Mouse (Mus musculus): Measurements from ENCODE around the gene Sumo3. TPM values are rescaled to one million over a fixed set of nuclear protein-coding genes. Genes with fewer than 3 reads are reported as not detected.
A peak's percentile ranks its signal among the peaks of the same experiment; 100 is the strongest.

Sumo3 gene
- polyA plus RNA-seq (2012; rRNA removed) (466 and 472 TPM in 2 replicates), polyA plus RNA-seq (2014; fragmentation: Nextera tagmentation; extraction: Ambion mirVana) (328 and 351 TPM in 2 replicates)

- Histone ChIP-seq H3K36me3 (ENCODE audit: control insufficient read depth, insufficient read depth, low read length) (peaks cover 29% of the 10 kb centered on the region), H3K9me3 (ENCODE audit: control insufficient read depth, low read length) (no peaks in the 10 kb centered on the region), H3K4me3 (replicated peaks; ENCODE audit: low read length) (peak within 1 kb of the TSS; percentile 77), H3K9ac (ENCODE audit: low read depth, low read length, severe bottlenecking) (peak within 1 kb of the TSS; percentile 90), H3K4me1 (ENCODE audit: control insufficient read depth, insufficient read depth, low read length) (peaks cover 14% of the 10 kb centered on the region), H3K4me2 (replicated peaks; ENCODE audit: low read depth, low read length, severe bottlenecking) (peak within 1 kb of the TSS; percentile 91), H3K27ac (replicated peaks; ENCODE audit: low read depth, low read length) (peak within 1 kb of the TSS; percentile 98), H3K27me3 (ENCODE audit: control insufficient read depth, insufficient read depth, low read length) (no peaks in the 10 kb centered on the region)
- DNase-seq (ENCODE audit: low spot score) (peak; percentile 82), ATAC-seq (ENCODE audit: low FRiP score, low read depth) (peak; percentile 90)
- peak; percentile 71; the same call in 1 of the 2 replicates for TF ChIP-seq POLR2A (IDR thresholded peaks at IDR 0.05; ENCODE audit: borderline replicate concordance, extremely low read depth, insufficient read depth, insufficient read length)
- 2% methylated on average over 91 of the region's 119 CpGs for WGBS
Observed at GRCm38 (mm10) chr10:77605908-77606826, at the start of gene Sumo3, which contains the start of gene Gm49325. Sumo3 (plus strand) TSS chr10:77606097. Gm49325 (plus strand) TSS chr10:77606197.

- H3K9ac ChIP-seq (ENCODE audit: low read depth, low read length, severe bottlenecking), result no peak overlapping the region
- no peaks in the 10 kb centered on the region for H3K27me3 ChIP-seq (ENCODE audit: control insufficient read depth, insufficient read depth, low read length)
- no peak overlapping the region for H3K4me2 ChIP-seq (replicated peaks; ENCODE audit: low read depth, low read length, severe bottlenecking)
- no peaks in the 10 kb centered on the region for H3K9me3 ChIP-seq (ENCODE audit: control insufficient read depth, low read length)
- no peaks in the 10 kb centered on the region for H3K4me1 ChIP-seq (ENCODE audit: control insufficient read depth, insufficient read depth, low read length)
- no peak for DNase-seq (ENCODE audit: low spot score)
- H3K4me3 ChIP-seq (replicated peaks; ENCODE audit: low read length), result no peak overlapping the region
- no peaks in the 10 kb centered on the region for H3K36me3 ChIP-seq (ENCODE audit: control insufficient read depth, insufficient read depth, low read length)
- 89% methylated on average over 7 of the region's 7 CpGs for WGBS
- no peak for ATAC-seq (ENCODE audit: low FRiP score, low read depth)
- H3K27ac ChIP-seq (replicated peaks; ENCODE audit: low read depth, low read length), result no peak overlapping the region
- TF ChIP-seq POLR2A (IDR thresholded peaks at IDR 0.05; ENCODE audit: borderline replicate concordance, extremely low read depth, insufficient read depth, insufficient read length), result no peak
Observed at GRCm38 (mm10) chr10:77556631-77557030, 49.3 kb upstream of the Sumo3 start.

DNA sequence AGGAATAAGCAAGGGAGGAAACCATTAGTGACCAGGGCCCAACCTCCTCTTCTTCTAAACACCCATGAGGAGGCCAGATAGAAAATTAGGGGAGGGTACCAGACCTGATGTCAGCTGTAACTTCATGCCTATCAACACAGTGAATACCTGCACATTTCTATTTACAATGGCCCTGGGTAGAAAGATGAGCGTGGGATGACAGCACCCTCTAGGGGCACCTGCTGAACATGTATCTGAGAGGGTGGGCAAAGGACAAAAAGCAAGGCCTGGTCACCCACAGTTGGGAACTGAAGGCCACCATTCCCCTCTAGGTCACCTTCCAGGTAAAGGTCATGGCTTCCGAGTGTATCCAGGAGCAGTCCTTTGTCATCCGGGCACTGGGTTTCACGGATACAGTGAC is 48.3 kb upstream of the Sumo3 start:
- H3K36me3 ChIP-seq (ENCODE audit: control insufficient read depth, insufficient read depth, low read length), result no peaks in the 10 kb centered on the region
- no peaks in the 10 kb centered on the region for H3K9me3 ChIP-seq (ENCODE audit: control insufficient read depth, low read length)
- no peak overlapping the region for H3K4me2 ChIP-seq (replicated peaks; ENCODE audit: low read depth, low read length, severe bottlenecking)
- DNase-seq (ENCODE audit: low spot score) (no peak), ATAC-seq (ENCODE audit: low FRiP score, low read depth) (no peak)
- H3K27me3 ChIP-seq (ENCODE audit: control insufficient read depth, insufficient read depth, low read length), result no peaks in the 10 kb centered on the region
- TF ChIP-seq POLR2A (IDR thresholded peaks at IDR 0.05; ENCODE audit: borderline replicate concordance, extremely low read depth, insufficient read depth, insufficient read length), result no peak
- H3K27ac ChIP-seq (replicated peaks; ENCODE audit: low read depth, low read length), result no peak overlapping the region
- no peak overlapping the region for H3K4me3 ChIP-seq (replicated peaks; ENCODE audit: low read length)
- no peaks in the 10 kb centered on the region for H3K4me1 ChIP-seq (ENCODE audit: control insufficient read depth, insufficient read depth, low read length)
- 93% methylated on average over 4 of the region's 4 CpGs for WGBS
- H3K9ac ChIP-seq (ENCODE audit: low read depth, low read length, severe bottlenecking), result no peak overlapping the region

DNA sequence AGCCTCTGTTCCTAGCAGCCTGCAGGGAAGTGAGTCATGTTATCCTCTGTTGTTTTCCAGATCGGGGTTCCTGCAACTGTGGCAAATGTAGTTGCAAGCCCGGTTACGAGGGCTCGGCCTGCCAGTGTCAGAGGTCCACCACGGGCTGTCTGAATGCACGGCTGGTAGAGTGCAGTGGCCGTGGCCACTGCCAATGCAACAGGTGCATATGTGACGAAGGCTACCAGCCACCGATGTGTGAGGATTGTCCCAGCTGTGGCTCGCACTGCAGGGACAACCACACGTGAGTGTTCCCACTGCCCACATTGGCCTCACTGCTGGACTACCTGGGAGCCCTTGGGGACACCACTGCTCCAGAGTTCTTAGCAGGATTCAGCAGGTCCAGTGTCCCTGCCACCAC is 45.8 kb upstream of the Sumo3 start:
- H3K27ac ChIP-seq (replicated peaks; ENCODE audit: low read depth, low read length), result no peak overlapping the region
- DNase-seq (ENCODE audit: low spot score) (no peak), ATAC-seq (ENCODE audit: low FRiP score, low read depth) (no peak)
- no peak for TF ChIP-seq POLR2A (IDR thresholded peaks at IDR 0.05; ENCODE audit: borderline replicate concordance, extremely low read depth, insufficient read depth, insufficient read length)
- WGBS, result 83% methylated on average over 11 of the region's 11 CpGs
- H3K27me3 ChIP-seq (ENCODE audit: control insufficient read depth, insufficient read depth, low read length), result no peaks in the 10 kb centered on the region
- H3K4me3 ChIP-seq (replicated peaks; ENCODE audit: low read length), result no peak overlapping the region
- H3K9me3 ChIP-seq (ENCODE audit: control insufficient read depth, low read length), result no peaks in the 10 kb centered on the region
- no peak overlapping the region for H3K4me2 ChIP-seq (replicated peaks; ENCODE audit: low read depth, low read length, severe bottlenecking)
- H3K4me1 ChIP-seq (ENCODE audit: control insufficient read depth, insufficient read depth, low read length), result no peaks in the 10 kb centered on the region
- no peak overlapping the region for H3K9ac ChIP-seq (ENCODE audit: low read depth, low read length, severe bottlenecking)
- no peaks in the 10 kb centered on the region for H3K36me3 ChIP-seq (ENCODE audit: control insufficient read depth, insufficient read depth, low read length)

GRCm38 (mm10) chr10:77560830-77561229 is 45.1 kb upstream of the Sumo3 start:
- ATAC-seq (ENCODE audit: low FRiP score, low read depth) (no peak), DNase-seq (ENCODE audit: low spot score) (no peak)
- no peaks in the 10 kb centered on the region for H3K36me3 ChIP-seq (ENCODE audit: control insufficient read depth, insufficient read depth, low read length)
- H3K4me2 ChIP-seq (replicated peaks; ENCODE audit: low read depth, low read length, severe bottlenecking), result no peak overlapping the region
- H3K27ac ChIP-seq (replicated peaks; ENCODE audit: low read depth, low read length), result no peak overlapping the region
- H3K27me3 ChIP-seq (ENCODE audit: control insufficient read depth, insufficient read depth, low read length), result no peaks in the 10 kb centered on the region
- TF ChIP-seq POLR2A (IDR thresholded peaks at IDR 0.05; ENCODE audit: borderline replicate concordance, extremely low read depth, insufficient read depth, insufficient read length), result no peak
- H3K9me3 ChIP-seq (ENCODE audit: control insufficient read depth, low read length), result no peaks in the 10 kb centered on the region
- H3K4me1 ChIP-seq (ENCODE audit: control insufficient read depth, insufficient read depth, low read length), result no peaks in the 10 kb centered on the region
- WGBS, result 83% methylated on average over 9 of the region's 9 CpGs
- no peak overlapping the region for H3K4me3 ChIP-seq (replicated peaks; ENCODE audit: low read length)
- H3K9ac ChIP-seq (ENCODE audit: low read depth, low read length, severe bottlenecking), result no peak overlapping the region
